Mouse (Mus musculus) neural tube, embryonic 14.5 days (tissue): Measurements from ENCODE around the gene Ptcd1. TPM values are rescaled to one million over a fixed set of nuclear protein-coding genes. Genes with fewer than 3 reads are reported as not detected.
A peak's percentile ranks its signal among the peaks of the same experiment; 100 is the strongest.
"Not testable (repeated sequence)": the region's sequence is repeated elsewhere in the genome, so short reads cannot be mapped to it uniquely, and the experiment has no call there.

Source experiments
- ATAC-seq: fragments of 200-750 bp; cut with Nextera tagmentation; 2 replicates; pipeline ENCODE4 v1.8.0; 2017; ENCODE audit warnings: low read depth, mild to moderate bottlenecking, moderate TSS enrichment, moderate library complexity
- H3K27ac ChIP-seq: fragments of 300-500 bp; sonication (generic); 2 replicates; pipeline ENCODE4 v1.5.1; 2014; ENCODE audit warnings: low read depth, mild to moderate bottlenecking, control low read depth, low read length, moderate library complexity, mixed read lengths
- H3K27me3 ChIP-seq: fragments of 300-500 bp; sonication (generic); 2 replicates; pipeline ENCODE4 v1.6.1; 2014; ENCODE audit warnings: low read length; ENCODE audit not compliant: control insufficient read depth, insufficient read depth
- H3K36me3 ChIP-seq: fragments of 300-500 bp; sonication (generic); 2 replicates; pipeline ENCODE4 v1.6.1; 2014; ENCODE audit warnings: low read length, mixed read lengths; ENCODE audit not compliant: control insufficient read depth, insufficient read depth
- H3K4me1 ChIP-seq: fragments of 300-500 bp; sonication (generic); 2 replicates; pipeline ENCODE4 v1.6.1; 2014; ENCODE audit warnings: low read length; ENCODE audit not compliant: control insufficient read depth, insufficient read depth
- H3K4me2 ChIP-seq: fragments of 300-500 bp; sonication (generic); 2 replicates; pipeline ENCODE4 v1.6.1; 2014; ENCODE audit warnings: mild to moderate bottlenecking, low read depth, low read length, control low read depth
- H3K4me3 ChIP-seq: fragments of 300-500 bp; sonication (generic); 2 replicates; pipeline ENCODE4 v1.5.1; 2014; ENCODE audit warnings: low read depth, low read length, control low read depth, mixed read lengths
- H3K9ac ChIP-seq: fragments of 300-500 bp; sonication (generic); replicated peaks from 2 replicates; pipeline ENCODE4 v1.6.1; 2014; ENCODE audit warnings: low read depth, mild to moderate bottlenecking, control low read depth, low read length, mixed read lengths
- H3K9me3 ChIP-seq: fragments of 300-500 bp; sonication (generic); 2 replicates; pipeline ENCODE4 v1.6.1; 2016; ENCODE audit warnings: low read length; ENCODE audit not compliant: control insufficient read depth
- WGBS: fragments of 180-500 bp; shearing (Covaris S2); extraction: QIAGEN DNeasy Blood & Tissue Kit; methylation state at CpG from one replicate; pipeline ENCODE4 v1.1.7; 2014; 5-methylcytosine and 5-hydroxymethylcytosine counted together
- polyA plus RNA-seq: library from polyadenylated mRNA; unstranded; fragments of >200 nt; fragmentation: Nextera tagmentation; extraction: Ambion mirVana; gene quantifications from 2 replicates; pipeline ENCODE4 v1.2.1, GENCODE M21; 2014

Ptcd1 gene
- polyA plus RNA-seq, 1 experiment from 2014 or later, result 15.9 TPM

DNA sequence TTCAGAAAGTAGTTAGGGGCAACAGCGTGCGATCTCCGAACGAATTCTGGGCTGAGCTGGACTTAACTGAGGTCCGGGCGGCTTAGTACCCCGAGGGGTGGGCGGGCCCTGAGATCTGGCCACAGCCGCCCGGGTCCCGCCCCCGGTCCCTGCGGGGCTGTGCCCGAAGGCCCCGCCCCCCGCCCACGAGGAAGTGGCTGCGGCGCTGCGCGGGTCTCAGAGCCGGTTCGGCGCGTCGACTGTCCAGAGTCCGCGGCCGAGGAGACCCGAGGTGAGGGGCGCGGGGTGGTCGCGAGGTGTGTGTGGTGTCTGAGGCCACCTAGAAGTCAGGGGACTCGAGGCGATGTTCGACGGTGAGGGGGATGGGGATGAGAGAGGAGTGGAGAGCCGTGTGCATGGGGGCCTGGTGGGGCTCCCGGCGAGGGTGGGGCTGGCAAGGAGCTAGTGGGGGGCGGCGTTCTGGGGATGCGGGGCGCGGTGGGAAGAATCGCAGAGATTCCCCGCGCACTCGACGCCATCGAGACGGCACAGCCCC lies 52.8 kb downstream of the Ptcd1 start, which contains the start of gene Arpc1b:
Arpc1b (plus strand) TSS at position 145 of the 535 bp plus-strand sequence.
- Histone ChIP-seq H3K27ac (no peak within 1 kb of the TSS), H3K36me3 (peaks cover 13% of the 10 kb centered on the region), H3K9me3 (no peaks in the 10 kb centered on the region), H3K4me3 (peak within 1 kb of the TSS; percentile 37), H3K9ac (peak within 1 kb of the TSS; percentile 47), H3K4me1 (no peaks in the 10 kb centered on the region), H3K27me3 (no peaks in the 10 kb centered on the region), H3K4me2 (peak within 1 kb of the TSS; percentile 52)
- WGBS, result under 1% methylated on average over 40 of the region's 53 CpGs
- peak; percentile 22; the same call in 1 of the 2 replicates for ATAC-seq

DNA sequence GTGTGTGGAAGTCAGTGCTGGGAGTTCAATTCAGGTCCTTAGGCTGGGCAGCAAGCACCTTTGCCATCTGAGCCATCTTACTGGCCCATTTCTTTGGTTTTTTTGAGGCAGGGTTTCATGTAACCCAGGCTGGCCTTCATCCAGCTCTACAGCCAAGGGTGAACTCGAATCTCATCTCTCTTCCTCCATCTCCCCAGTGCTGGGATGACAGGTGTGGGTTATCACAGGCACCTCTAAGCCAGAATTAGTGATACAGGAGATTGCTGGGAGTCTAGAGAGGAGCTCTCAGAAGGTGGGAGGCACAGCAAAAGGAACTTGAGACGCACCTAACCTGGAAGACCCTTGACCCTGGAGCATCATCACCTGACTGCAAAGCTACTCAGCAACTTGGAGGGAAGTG lies 53.5 kb downstream of the Ptcd1 start:
- peaks cover 20% of the 10 kb centered on the region for H3K36me3 ChIP-seq
- H3K4me2 ChIP-seq, result peak overlapping the region; percentile 52; the same call in 1 of the 2 replicates
- no peaks in the 10 kb centered on the region for H3K9me3 ChIP-seq
- H3K27me3 ChIP-seq, result no peaks in the 10 kb centered on the region
- H3K4me1 ChIP-seq, result no peaks in the 10 kb centered on the region
- no peak overlapping the region for H3K27ac ChIP-seq
- no peak overlapping the region for H3K9ac ChIP-seq
- ATAC-seq, result no peak
- WGBS, result 39% methylated on average over 2 of the region's 2 CpGs
- H3K4me3 ChIP-seq, result no peak overlapping the region

DNA sequence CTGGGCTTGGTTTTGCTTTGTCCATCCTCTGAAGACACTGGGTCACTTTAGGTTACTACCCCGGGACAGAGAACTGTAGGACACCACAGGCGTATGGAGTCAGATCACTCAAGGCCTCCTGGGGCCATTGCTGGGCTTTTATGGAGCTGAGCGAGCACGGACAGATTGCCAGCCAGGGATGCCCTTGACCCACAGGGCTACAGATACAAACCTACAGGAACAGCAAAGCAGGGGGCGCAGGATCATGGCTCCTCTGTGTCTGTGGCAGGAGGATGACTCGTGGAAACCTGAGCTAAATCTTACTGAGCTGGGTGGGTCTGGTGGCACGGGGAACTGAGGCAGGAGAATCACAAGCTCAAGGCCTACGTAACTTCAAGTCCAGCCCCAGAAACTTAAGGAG lies 54.3 kb downstream of the Ptcd1 start:
- Histone ChIP-seq H3K36me3 (peaks cover 27% of the 10 kb centered on the region), H3K4me1 (no peaks in the 10 kb centered on the region), H3K4me2 (no peak overlapping the region), H3K9ac (no peak overlapping the region), H3K27me3 (no peaks in the 10 kb centered on the region), H3K27ac (no peak overlapping the region), H3K4me3 (no peak overlapping the region), H3K9me3 (no peaks in the 10 kb centered on the region)
- 77% methylated on average over 8 of the region's 8 CpGs for WGBS
- ATAC-seq, result no peak

DNA sequence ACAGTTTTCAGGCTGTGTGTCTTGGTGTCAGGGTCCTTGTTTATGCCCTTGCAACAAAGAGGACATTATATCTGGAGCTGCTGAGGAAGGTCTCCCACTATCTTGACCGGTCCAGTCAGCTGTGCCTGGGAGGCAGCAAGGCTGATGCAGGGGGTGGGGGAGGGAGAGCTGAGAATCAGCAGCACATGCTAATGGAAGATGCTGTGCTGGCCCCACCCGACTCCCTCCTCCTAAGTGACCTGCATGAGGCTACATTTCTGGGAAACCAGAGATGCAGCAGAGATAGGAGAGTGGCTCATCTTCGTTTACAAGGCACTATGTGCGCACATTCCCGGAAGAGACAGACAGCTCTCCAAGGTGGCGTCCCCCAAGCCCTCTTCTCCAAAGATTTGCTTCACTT lies 56.5 kb downstream of the Ptcd1 start:
- no peak for ATAC-seq
- Histone ChIP-seq H3K4me3 (no peak overlapping the region), H3K27me3 (no peaks in the 10 kb centered on the region), H3K4me1 (no peaks in the 10 kb centered on the region), H3K36me3 (peaks cover 46% of the 10 kb centered on the region), H3K4me2 (no peak overlapping the region), H3K9me3 (no peaks in the 10 kb centered on the region), H3K27ac (no peak overlapping the region), H3K9ac (no peak overlapping the region)
- 90% methylated on average over 6 of the region's 6 CpGs for WGBS

DNA sequence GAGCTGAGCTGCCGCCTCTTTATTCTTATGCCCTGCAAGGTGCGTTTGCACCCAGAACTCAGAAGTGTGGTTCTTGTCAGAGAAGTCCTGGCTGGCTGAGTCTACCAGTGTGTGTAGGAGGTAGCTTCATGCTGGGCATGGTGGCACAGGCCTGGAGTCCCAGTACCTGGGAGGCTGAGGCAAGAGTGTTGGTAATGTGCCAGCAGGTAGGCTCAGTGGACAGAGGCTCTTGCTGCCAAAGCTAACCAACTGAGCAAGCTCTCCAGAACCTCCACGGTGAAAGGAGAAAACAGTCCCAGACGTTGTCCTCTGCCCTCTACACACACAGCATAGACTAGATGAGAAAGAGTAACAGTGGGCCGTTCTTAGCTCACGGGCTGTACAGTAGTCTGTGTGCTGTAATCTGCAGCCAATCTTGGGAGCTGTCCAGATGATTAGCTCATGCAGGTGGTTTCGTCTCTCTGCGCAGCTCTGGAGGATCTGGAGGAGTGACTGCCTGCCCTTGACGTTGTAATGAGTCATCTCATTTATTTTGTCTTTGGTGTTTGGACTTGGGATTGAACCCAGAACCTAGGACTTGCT lies 61.1 kb downstream of the Ptcd1 start:
- Histone ChIP-seq H3K36me3 (peaks cover 79% of the 10 kb centered on the region), H3K9ac (no peak overlapping the region), H3K4me2 (no peak overlapping the region), H3K27me3 (no peaks in the 10 kb centered on the region), H3K4me1 (no peaks in the 10 kb centered on the region), H3K9me3 (no peaks in the 10 kb centered on the region), H3K4me3 (no peak overlapping the region), H3K27ac (no peak overlapping the region)
- no peak for ATAC-seq
- WGBS, result 98% methylated on average over 9 of the region's 9 CpGs

DNA sequence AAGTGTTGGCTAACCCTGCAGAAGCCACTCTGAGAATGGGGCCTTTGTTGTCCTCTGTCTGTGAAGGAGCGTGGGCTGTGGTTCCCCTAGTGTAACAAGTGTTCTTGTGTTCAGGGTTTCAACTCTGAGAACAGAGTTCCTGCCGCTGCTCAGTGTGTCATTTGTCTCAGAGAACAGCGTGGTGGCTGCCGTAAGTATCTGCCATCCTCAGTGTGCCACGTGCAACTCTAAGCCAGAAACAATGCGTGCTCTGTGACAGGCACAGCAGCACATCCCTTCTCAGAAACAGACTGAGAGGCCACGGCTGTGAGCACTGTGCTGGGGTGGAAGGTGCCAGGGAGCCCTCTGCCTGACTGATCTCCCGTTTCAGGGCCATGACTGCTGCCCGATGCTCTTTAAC lies 62.6 kb downstream of the Ptcd1 start:
- H3K4me3 ChIP-seq, result no peak overlapping the region
- H3K27ac ChIP-seq, result no peak overlapping the region
- no peaks in the 10 kb centered on the region for H3K9me3 ChIP-seq
- no peak overlapping the region for H3K9ac ChIP-seq
- 75% methylated on average over 9 of the region's 9 CpGs for WGBS
- H3K4me2 ChIP-seq, result no peak overlapping the region
- peaks cover 79% of the 10 kb centered on the region for H3K36me3 ChIP-seq
- H3K4me1 ChIP-seq, result no peaks in the 10 kb centered on the region
- peak; percentile 65; the same call in 1 of the 2 replicates for ATAC-seq
- H3K27me3 ChIP-seq, result no peaks in the 10 kb centered on the region

DNA sequence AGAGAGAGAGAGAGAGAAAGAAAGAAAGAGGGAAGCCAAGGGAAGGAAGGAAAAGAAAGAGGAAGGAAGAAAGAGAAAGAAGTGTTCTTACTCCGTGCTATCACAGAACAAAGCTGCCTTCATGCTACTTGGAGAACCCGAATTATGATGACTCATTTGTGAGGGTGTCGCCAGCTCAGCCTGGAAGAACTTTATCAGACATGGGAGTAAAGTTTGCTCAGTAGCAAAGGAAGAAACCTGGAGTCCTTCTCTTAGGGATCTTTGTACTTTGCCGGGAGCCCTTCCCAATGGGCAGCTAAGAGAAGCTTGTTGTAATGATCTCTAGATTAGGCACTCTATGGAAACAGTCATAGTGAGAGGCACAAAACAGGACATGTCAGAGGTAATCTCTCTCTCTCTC lies 64.2 kb downstream of the Ptcd1 start:
- no peak overlapping the region for H3K4me3 ChIP-seq
- 95% methylated on average over 4 of the region's 4 CpGs for WGBS
- no peaks in the 10 kb centered on the region for H3K27me3 ChIP-seq
- peaks cover 73% of the 10 kb centered on the region for H3K36me3 ChIP-seq
- no peak overlapping the region for H3K27ac ChIP-seq
- H3K4me2 ChIP-seq, result no peak overlapping the region
- H3K9me3 ChIP-seq, result no peaks in the 10 kb centered on the region
- H3K4me1 ChIP-seq, result no peaks in the 10 kb centered on the region
- ATAC-seq, result no peak
- no peak overlapping the region for H3K9ac ChIP-seq

DNA sequence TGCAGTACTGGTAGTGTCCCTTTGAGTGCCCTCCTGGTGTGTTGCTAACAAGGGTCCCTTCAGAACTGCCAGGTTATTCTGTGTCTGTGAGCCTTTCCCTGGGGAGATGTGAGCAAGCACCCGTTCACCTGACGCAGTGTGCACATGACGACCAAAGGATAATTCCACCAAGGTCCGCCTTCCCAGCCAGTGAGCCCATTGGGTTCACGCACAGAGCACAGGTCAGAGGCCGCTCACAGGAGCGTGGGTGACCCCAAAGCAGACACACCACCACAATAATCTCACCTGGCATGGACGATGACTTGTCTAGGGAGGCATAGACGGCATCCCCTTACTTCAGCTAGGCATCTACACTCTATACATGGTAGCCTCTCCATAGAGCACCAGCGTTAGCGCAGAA lies 65.5 kb downstream of the Ptcd1 start:
- H3K9me3 ChIP-seq, H3K4me1 ChIP-seq, ATAC-seq, H3K9ac ChIP-seq, H3K27ac ChIP-seq, H3K4me2 ChIP-seq, H3K4me3 ChIP-seq, H3K27me3 ChIP-seq: not testable (repeated sequence)
- WGBS, result 96% methylated on average over 11 of the region's 11 CpGs
- H3K36me3 ChIP-seq, result peaks cover 77% of the 10 kb centered on the region

DNA sequence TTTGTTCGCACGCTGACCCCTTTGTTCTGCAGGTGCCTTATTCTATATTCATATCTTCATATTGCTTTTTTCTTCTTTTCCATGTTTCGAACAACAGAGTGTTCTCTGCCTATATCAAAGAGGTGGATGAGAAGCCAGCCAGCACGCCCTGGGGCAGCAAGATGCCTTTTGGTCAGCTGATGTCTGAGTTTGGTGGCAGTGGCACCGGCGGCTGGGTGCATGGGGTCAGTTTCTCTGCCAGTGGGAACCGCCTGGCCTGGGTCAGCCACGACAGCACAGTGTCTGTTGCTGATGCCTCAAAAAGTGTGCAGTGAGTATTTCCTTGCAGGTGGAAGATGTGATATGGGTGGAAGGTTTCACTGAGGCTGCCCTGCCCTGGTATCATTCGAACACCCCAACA lies 65.9 kb downstream of the Ptcd1 start:
- Histone ChIP-seq H3K4me3 (no peak overlapping the region), H3K27me3 (no peaks in the 10 kb centered on the region), H3K4me1 (no peaks in the 10 kb centered on the region), H3K27ac (no peak overlapping the region), H3K9me3 (no peaks in the 10 kb centered on the region), H3K36me3 (peaks cover 77% of the 10 kb centered on the region), H3K4me2 (no peak overlapping the region), H3K9ac (no peak overlapping the region)
- ATAC-seq, result no peak
- 96% methylated on average over 9 of the region's 9 CpGs for WGBS
